Mouse (Mus musculus) lung, adult 18-20 months (tissue): ENCODE measurements at regions not wholly inside any gene's neighbourhood (a gene's known extent, or its start where the extent isn't known, plus 50 kb on each side); places are given as distances from the start of the nearest gene placed in this dataset.
A peak's percentile ranks its signal among the peaks of the same experiment; 100 is the strongest.
"Not testable (repeated sequence)": the region's sequence is repeated elsewhere in the genome, so short reads cannot be mapped to it uniquely, and the experiment has no call there.

ENCODE experiments used
- DNase-seq, 2 experiments: peaks; one replicate each; pipeline ENCODE4 v3.0.0; 2022; ENCODE audit warnings: mixed read lengths in 2 of 2

GRCm38 (mm10) chrX:70606349-70606748 lies 129.4 kb upstream of the Tmem185a start:
- no peak for DNase-seq

GRCm38 (mm10) chrX:70582344-70582743 lies 105.4 kb upstream of the Tmem185a start:
- DNase-seq: peak in 1 of 2 experiments; percentile 3

- no peak for DNase-seq
These were observed 103.2 kb upstream of the Tmem185a start for GRCm38 (mm10) chrX:70580171-70580570.

- not testable (repeated sequence) for DNase-seq
These were observed 97.3 kb upstream of the Tmem185a start for GRCm38 (mm10) chrX:70574243-70574642.

GRCm38 (mm10) chrX:70570586-70570985 lies 93.6 kb upstream of the Tmem185a start:
- DNase-seq: not testable (repeated sequence)

GRCm38 (mm10) chrX:70569339-70569979 lies 92.5 kb upstream of the Tmem185a start:
- DNase-seq: not testable (repeated sequence)
